Mouse (Mus musculus): ENCODE measurements at regions not wholly inside any gene's neighbourhood (a gene's known extent, or its start where the extent isn't known, plus 50 kb on each side); places are given as distances from the start of the nearest gene placed in this dataset.

DNA sequence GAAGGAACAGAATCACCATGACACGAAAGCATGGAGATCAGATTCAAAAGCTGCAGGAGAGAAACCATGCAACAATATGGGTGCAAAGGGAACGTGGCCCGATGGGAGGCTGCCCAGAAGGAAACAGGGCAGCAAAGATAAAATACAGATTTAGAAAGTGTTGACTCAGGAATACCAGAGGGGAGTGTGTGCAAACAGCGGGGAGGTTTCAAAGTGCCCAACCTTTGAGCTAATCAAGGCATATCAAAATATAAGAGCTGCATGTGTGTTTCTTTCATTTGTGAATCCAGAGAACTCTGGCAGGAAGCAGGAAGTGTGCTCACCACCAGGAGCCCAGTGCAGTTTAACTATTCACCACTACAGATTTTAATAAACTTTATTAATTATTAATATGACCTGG lies 110.8 kb downstream of the Olfr721-ps1 start:
- TF ChIP-seq CTCF (conservative IDR thresholded peaks at IDR 0.05; ENCODE audit: insufficient read depth, insufficient read length, low read depth, low read length) (no peak), POLR2A (IDR thresholded peaks at IDR 0.05; ENCODE audit: low read depth, low read length) (no peak)
